Mouse (Mus musculus) urinary bladder, postnatal 10 days (tissue): ENCODE data around the gene Nap1l4.
"Not testable (repeated sequence)": the region's sequence is repeated elsewhere in the genome, so short reads cannot be mapped to it uniquely, and the experiment has no call there.

Experiments
- DNase-seq: peaks from one replicate; pipeline ENCODE4 v3.0.0; 2022; ENCODE audit warnings: low spot score

Gene Nap1l4

GRCm38 (mm10) chr7:143548976-143549457, at the start of gene Nap1l4:
Gene Nap1l4, minus strand, starts transcription at chr7:143549106.
- DNase-seq, result peak; percentile 88

DNA sequence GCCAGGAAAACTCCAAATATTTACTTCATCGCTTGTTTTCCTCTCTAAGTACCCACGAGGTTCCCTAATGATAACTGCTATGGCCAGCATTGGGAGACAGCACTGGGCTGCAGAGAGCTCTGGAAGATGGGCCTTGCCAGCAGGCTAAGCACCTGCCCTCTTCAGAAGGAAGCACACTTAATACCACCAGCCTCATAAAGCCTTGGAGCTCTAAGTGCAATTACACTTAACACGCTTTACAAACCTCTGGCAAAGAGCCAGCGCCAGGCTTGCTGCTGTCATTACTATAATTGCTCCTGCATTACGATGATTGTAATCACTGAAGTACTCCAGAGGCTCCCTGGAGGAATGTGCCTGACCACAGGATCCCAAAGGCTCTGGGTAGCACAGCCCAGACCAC, 46.0 kb upstream of the Nap1l4 start:
- DNase-seq, result no peak

GRCm38 (mm10) chr7:143592255-143592654, 43.3 kb upstream of the Nap1l4 start:
- DNase-seq, result no peak

DNA sequence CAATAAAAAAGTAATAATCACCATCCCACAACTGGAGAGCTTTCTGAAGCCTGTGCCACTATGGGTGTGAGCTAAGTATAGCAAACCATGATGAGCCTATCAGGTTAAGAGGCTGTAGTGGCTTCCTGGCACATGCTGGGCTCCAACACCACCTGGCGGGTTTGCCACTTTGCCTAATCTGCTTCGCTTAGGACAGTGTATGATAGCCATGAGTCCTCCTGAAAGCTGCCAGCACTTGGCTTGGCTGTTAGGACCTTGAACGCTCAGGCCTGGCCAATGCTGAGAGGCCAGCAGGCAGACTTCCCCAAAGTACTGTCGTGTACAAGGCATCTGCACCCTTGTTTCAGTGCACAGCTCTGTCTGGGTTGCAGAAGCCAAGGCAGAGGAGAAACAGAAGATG, 39.1 kb upstream of the Nap1l4 start:
- no peak for DNase-seq

DNA sequence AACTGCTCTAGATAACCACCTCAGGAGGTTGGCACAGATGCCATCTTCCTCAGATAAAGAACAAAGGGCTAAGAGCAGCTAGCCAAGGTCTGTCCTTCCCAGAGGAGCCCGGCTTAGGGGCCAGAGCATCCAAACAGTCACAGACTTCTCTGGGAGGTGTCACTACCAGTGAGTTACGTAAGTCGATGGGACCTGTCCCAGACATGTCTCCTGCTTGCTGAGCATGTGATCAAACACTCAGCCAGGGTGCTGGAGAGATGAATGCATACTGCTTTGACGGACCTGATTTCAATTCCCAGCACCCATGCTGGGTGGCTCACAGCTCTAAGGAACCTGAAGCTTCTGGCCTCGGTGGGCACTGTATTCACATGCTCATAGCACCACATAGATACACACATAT, 38.7 kb upstream of the Nap1l4 start:
- DNase-seq, result no peak

GRCm38 (mm10) chr7:143583956-143584355, 35.0 kb upstream of the Nap1l4 start:
- no peak for DNase-seq

- DNase-seq, result no peak
Observed at GRCm38 (mm10) chr7:143583025-143583424, 34.1 kb upstream of the Nap1l4 start.

DNA sequence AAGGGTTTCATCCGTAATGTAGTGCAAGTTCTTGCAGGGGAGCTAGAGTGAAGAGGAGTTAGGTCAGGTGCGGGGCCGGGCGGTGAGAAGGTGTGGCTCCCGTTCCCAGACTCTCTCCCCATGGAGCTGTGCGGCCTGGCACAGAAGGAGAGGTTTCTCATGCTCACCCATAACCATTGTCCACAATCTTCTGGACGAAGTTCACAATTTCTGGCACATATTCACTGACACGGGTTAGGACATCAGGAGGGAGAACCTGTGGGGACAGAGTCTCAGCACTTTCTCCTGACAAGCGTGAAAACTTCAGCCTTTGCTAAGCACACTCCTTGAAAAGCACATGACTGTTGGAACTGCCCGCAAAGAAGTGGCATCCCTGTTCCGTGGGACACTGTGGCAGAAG, 26.8 kb upstream of the Nap1l4 start:
- no peak for DNase-seq

DNA sequence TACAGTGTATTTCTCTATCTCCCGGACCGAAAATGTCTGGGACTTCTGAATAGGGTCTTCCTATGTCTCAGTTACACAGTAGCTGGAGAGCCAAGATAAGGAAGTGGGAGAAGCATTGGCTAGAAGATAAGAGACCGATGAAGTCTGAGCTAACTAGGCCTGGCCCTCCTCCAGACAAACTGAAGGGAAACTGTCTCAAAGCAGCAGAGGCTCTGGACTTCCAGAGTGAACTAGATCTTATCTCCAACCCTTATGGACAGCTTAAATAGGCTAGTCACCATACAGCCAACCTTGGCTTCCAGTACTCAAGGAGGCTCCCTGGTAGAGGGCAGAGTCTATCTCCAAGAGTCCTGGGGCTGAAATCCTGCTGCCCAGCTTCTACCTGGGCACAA, 16.7 kb upstream of the Nap1l4 start:
- no peak for DNase-seq

DNA sequence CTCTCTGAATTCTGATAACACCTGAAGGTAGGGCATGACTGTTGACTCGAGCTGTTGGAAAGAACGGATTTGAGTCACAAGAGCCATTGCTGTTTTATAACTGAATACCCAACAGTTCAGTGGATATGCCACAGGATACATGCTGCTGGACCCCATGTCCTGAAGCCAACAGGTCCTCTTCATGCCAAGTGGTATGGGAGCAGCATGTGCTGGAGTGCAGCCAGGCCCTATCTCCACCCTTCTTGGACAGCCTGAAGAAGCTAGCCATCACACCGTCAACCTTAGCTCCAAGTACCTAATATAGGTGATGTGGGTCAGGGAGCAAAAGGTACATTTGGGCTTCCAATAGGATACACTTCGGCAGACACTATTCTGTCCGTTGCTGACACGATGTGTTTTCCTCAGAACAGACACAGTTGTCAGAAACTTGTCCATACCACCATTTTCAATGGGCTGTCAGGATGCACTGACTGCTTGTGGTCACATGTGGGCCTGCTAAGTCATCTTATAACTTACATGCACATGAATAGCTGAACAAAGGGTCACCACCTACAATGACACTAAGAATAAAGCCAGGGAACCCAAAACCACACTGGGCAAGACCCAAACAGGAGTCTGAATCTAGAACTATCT, 16.2 kb upstream of the Nap1l4 start:
- no peak for DNase-seq

GRCm38 (mm10) chr7:143563787-143564186, 14.9 kb upstream of the Nap1l4 start:
- no peak for DNase-seq

DNA sequence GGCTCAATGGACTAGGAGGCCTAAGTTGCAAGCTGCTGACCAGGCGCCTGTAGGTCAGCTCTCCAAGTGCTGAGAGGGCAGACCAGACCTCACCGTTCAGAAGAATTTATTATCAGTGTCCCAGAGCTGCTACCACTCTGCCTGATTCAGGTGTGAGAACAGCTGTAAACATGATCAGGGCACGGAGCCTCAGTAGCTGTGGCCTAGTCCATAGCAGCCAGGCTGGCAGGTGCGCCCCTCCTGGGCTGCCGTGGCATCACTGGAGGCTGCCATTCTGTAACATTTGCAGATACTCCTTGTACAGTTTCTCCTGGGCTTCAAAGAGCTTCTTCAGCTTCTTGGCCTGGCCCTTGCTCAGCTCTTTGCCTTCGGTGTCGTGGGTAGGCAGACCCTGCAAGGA, 8.7 kb upstream of the Nap1l4 start:
- DNase-seq, result no peak

DNA sequence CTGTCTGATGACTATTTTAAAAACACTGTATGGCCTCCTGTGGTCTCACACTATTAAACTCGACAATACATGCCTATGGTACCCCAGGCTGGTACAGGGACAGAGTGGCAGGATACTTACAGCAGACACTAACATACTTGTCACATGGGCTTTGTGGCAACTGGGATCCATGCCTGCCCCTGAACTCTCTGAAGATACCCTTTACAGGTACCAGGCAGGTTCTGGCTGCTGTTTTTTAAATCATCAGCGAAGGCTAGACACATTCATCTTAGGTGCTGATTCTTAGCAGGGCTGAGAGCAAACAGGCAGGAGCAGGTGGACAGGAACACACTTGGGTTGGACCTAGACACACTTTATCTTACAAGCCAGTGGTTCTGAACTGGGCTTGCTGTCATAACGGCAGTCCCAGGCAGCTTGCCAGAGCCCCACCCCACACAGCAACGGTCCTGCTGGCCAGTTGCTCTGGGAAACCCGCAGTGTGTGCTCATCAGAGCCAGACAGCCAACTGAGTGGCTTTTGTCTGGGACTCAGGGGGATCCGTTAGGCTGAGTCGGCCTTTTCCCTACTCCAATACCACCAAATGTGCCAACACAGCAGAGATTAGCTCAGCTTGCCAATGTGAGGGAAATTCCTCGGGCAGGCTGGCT, 8.2 kb upstream of the Nap1l4 start:
- DNase-seq, result no peak

DNA sequence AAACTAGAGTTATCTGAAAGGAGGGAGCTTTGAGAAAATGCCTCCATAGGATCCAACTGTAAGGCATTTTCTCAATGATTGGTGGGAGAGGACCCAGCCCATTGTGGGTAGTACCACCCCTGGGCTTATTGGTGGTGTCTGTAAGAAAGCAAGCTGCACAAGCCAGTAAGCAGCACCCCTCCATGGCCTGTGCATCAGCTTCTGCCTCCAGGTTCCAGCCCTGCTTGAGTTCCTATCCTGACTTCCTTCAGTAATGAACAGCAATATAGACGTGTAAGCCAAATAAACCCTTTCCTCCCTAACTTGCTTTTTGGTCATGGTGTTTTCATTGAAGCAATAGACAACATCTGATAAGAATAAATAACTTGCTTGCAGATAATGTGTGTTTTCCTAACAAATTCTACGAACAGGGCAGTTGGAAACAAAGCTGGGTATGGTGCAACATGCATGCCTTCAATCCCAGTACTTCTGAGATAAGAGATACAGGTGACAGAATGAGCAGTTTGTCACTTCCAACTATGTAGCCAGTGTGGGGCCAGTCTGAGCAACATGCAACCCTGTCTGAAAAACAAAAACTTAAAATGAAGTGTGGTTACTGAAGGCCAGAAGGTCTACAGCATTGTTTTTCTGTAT, 798 bp upstream of the Nap1l4 start:
- DNase-seq, result no peak

- DNase-seq, result peak; percentile 14
Observed at GRCm38 (mm10) chr7:143548231-143548961, 510 bp downstream of the Nap1l4 start.

GRCm38 (mm10) chr7:143546554-143546953, 2.4 kb downstream of the Nap1l4 start:
- DNase-seq, result no peak

GRCm38 (mm10) chr7:143544368-143544767, 4.5 kb downstream of the Nap1l4 start:
- no peak for DNase-seq

GRCm38 (mm10) chr7:143538671-143539070, 10.2 kb downstream of the Nap1l4 start:
- DNase-seq, result no peak

- not testable (repeated sequence) for DNase-seq
Observed at GRCm38 (mm10) chr7:143538229-143538628, 10.7 kb downstream of the Nap1l4 start.

DNA sequence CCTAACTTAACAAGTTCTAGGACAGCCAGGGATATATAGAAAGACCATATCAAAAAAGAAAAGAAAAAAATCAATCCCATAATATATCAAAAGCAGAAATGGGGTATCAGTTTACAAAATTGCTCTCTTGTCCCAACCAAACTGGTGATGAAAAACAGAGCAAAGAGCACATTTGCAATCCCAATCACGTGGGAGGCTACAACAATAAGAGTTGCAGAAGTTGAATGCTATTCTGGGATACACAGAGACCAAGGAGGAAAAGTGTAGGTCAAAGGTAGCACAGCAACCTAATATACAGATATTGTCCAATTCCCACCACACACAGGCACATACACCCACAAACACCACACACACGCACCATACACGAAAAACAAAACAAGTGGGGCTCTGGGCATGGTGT, 12.7 kb downstream of the Nap1l4 start:
- no peak for DNase-seq

DNA sequence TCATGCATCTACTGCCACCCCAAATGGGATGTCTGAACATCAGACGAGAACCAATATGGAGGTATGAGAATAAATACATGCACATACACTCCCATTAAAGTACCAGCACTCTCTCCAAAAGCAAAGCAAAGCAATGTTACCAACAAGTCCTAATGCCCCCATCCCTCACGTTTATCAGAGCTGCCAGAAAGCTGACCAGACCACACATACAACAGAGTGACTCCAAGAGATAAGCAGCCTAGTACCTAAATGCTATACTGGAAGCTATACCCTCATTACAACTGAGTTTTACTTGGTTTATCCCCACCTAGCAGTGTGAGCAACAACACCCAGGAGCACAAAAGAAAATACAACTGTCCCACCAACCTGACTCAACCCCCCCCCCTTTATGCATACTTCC, 15.6 kb downstream of the Nap1l4 start:
- no peak for DNase-seq

GRCm38 (mm10) chr7:143532410-143532809, 16.5 kb downstream of the Nap1l4 start:
- no peak for DNase-seq

- DNase-seq, result no peak
Observed at GRCm38 (mm10) chr7:143519333-143519732, 29.6 kb downstream of the Nap1l4 start.
